Mouse (Mus musculus) ovary, postnatal 10 days (tissue): ENCODE results near the gene Tmem129.

ENCODE experiments used
- DNase-seq: peaks from one replicate; pipeline ENCODE4 v3.0.0; 2022; ENCODE audit warnings: low spot score

Tmem129 gene

GRCm38 (mm10) chr5:33637606-33638350 lies 20.4 kb downstream of the Tmem129 start:
- no peak for DNase-seq

DNA sequence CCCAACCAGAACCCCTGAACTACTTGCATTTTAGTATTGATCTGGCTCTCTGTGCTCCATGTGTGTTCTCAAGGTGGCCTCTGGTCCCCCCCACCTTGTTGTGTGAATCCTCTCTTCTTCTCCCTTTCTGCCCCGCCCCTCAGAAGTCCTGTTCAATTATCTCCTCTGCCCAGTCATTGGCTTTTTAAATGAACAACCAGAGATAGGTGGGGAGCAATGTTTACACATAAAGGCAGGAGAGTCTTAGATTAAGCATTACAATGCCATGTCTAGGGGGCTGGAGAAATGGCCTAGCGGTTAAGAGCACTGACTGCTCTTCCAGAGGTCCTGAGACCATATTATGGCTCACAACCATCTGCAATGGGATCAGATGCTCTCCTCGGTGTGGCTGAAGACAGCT lies 22.9 kb downstream of the Tmem129 start:
- DNase-seq: no peak

DNA sequence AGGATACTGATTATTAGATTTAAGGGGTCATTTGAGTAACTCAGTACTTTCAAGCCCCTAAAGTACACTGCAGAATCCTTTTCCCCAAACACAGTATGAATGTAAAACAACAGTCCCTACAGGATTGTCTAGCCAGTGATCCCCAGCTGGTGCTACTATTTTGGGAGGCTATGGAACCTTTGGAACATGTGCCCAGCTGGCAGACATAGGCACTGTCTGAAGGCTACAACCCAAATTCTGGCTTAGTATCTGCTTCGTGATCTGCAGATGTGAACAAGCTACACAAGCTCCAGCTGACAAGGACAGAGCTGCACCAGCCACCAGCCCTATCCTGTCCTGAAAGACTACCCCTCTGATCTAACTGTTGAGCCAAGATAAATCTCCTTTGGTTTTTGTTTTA lies 25.7 kb downstream of the Tmem129 start:
- no peak for DNase-seq

GRCm38 (mm10) chr5:33630615-33631014 lies 27.6 kb downstream of the Tmem129 start:
- DNase-seq: no peak

DNA sequence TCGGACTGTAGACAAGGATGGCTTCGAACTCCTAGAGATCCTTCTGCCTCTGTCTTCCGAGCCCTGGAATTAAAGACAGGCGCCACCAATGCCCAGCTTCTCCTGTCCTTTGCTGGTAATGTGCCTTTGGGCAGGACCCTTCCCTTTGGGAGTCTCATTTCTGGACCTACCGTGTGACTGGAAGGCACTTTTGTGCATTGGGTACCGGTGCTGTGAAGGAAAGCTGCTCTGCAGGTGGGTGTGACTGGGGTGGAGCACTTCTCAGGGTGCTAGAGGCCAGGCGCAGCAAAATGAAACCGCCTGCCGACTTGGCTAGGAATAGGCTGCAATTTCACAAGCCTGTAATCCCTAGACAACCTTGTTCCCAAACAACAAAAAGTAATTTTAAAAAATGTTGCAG lies 28.2 kb downstream of the Tmem129 start:
- DNase-seq: no peak

- DNase-seq: peak; percentile 99
Observed at GRCm38 (mm10) chr5:33629301-33629987, 28.8 kb downstream of the Tmem129 start, which contains the start of the genes Fam53a and Gm9903. TSS of gene Fam53a (minus strand) at chr5:33629635. TSS of gene Gm9903 (plus strand) at chr5:33629925.

- peak; percentile 29 for DNase-seq
Observed at GRCm38 (mm10) chr5:33628820-33629300, 29.4 kb downstream of the Tmem129 start.

DNA sequence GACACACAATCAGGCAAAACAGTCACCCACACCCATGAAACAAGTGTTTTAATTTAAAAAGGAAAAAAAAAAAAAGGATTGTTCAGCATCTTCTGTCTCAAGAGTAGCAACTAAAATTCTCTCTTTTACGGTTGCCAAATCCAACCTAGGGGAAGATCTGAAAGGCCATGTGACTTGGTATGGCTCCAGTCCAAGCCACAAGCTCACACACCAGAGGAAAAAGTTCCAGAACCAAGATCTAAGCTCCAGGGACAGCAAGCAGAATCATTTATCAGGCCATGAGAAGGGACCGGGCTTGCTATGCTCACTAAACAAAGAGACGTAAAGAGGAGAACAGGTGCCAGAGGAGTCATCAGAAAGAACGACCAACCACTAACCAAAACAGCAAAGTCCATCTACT lies 30.2 kb downstream of the Tmem129 start:
- no peak for DNase-seq

- DNase-seq: no peak
Observed at GRCm38 (mm10) chr5:33623766-33624165, 34.5 kb downstream of the Tmem129 start.

DNA sequence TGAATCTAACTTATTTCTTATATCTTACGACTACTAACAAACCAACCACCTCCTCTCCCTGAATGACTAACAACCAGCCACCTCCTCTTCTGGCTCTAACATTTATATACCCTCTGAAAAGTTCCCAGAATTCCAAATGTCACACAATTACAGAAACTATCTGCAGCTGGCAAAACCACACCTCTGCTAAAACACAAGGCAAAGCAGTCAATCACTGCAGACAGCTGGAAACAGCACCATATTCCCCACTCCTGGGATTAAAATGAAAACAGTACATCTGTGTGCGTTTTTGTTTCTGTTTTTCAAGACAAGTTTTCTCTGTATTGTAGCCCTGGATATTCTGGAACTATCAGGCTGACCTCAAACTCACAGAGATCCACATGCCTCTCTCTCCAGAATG lies 35.5 kb downstream of the Tmem129 start:
- DNase-seq: no peak

GRCm38 (mm10) chr5:33614391-33614790 lies 43.8 kb downstream of the Tmem129 start:
- DNase-seq: no peak

GRCm38 (mm10) chr5:33611795-33612194 lies 46.4 kb downstream of the Tmem129 start:
- DNase-seq: no peak

GRCm38 (mm10) chr5:33609226-33609625 lies 49.0 kb downstream of the Tmem129 start:
- no peak for DNase-seq

DNA sequence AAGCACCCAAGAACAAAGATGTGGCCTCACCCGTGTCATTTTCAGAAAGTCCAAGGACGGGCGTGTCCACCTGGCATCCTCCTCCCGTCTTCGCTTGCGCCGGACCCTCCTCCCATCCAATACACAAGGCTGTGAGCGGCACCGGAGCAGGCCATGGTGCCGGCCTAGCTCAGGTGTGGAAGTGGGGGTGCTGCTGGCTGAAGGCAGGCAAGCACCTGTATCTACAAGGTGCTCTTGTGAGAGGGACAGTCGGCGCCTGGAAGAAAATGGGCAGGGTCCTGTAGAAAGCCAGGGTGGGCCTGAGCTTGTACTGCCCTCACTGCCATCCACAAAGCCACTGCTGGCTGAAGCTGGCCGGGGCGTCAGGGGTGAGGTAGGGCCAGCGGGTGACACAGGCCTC lies 50.8 kb downstream of the Tmem129 start:
- no peak for DNase-seq

DNA sequence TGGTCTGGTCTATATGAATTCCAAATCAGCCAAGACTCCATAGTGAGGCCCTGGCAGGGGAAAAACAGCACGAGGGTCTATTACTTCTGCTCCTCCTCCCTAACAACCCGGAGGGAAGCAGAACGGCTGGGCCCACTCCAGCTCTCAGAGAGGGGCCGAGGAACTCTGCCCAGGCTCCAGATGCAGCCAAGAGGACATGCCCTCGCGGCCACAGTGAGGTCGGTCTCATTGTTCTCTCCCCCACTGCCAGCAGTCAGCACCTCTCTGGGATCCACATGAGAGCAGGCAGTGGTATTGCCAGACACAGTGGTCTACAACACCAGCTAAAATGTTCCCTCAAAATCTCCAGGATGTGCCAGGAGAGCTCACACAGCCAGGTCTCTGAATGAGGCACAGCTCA lies 51.6 kb downstream of the Tmem129 start:
- DNase-seq: no peak

DNA sequence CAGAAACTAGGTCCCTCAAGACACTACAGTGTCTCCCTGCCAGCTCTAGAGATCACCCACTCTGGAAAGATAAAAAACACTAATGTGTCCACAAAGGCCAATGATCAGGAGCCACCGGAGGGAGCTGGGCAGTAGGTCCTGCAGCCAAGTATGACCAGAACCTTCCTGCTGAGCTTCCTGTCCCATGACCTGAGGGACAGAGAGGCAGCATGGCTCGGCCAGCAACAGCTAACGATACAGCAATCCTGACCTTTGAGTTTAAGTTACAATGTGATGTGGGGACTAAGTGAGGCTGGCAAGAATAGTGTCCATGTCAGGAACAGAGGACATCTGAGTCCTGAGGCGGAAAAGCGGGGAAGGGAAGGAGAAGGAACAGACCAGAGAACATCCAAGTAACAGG lies 52.9 kb downstream of the Tmem129 start:
- no peak for DNase-seq
